Mouse (Mus musculus) hindbrain, postnatal 0 days (tissue): ENCODE measurements at regions not wholly inside any gene's neighbourhood (a gene's known extent, or its start where the extent isn't known, plus 50 kb on each side); places are given as distances from the start of the nearest gene placed in this dataset.

ENCODE experiments used
- ATAC-seq: fragments of 200-750 bp; cut with Nextera tagmentation; 2 replicates; pipeline ENCODE4 v1.8.0; 2017; ENCODE audit warnings: mild to moderate bottlenecking, moderate TSS enrichment, moderate library complexity
- DNase-seq: peaks from one replicate; pipeline ENCODE4 v3.0.0-alpha.2; 2015; ENCODE audit warnings: low spot score
- H3K27ac ChIP-seq: fragments of 300-500 bp; sonication (generic); 2 replicates; pipeline ENCODE4 v1.5.1; 2014; ENCODE audit warnings: mild to moderate bottlenecking
- H3K27me3 ChIP-seq: fragments of 300-500 bp; sonication (generic); 2 replicates; pipeline ENCODE4 v1.6.1; 2014; ENCODE audit warnings: low read length, mixed read lengths; ENCODE audit not compliant: insufficient read depth
- H3K36me3 ChIP-seq: fragments of 300-500 bp; sonication (generic); 2 replicates; pipeline ENCODE4 v1.6.1; 2014; ENCODE audit warnings: low read length, mixed read lengths; ENCODE audit not compliant: insufficient read depth
- H3K4me1 ChIP-seq: fragments of 300-500 bp; sonication (generic); 2 replicates; pipeline ENCODE4 v1.6.1; 2014; ENCODE audit warnings: antibody characterized with exemption, low read length, mixed read lengths; ENCODE audit not compliant: insufficient read depth
- H3K4me2 ChIP-seq: fragments of 300-500 bp; sonication (generic); 2 replicates; pipeline ENCODE4 v1.6.1; 2014; ENCODE audit warnings: low read depth, mild to moderate bottlenecking, low read length, moderate library complexity, mixed read lengths
- H3K4me3 ChIP-seq: fragments of 300-500 bp; sonication (generic); 2 replicates; pipeline ENCODE4 v1.5.1; 2014; ENCODE audit warnings: low read length
- H3K9ac ChIP-seq: fragments of 300-500 bp; sonication (generic); replicated peaks from 2 replicates; pipeline ENCODE4 v1.6.1; 2014; ENCODE audit warnings: mild to moderate bottlenecking, low read length, moderate library complexity, mixed read lengths
- H3K9me3 ChIP-seq: fragments of 300-500 bp; sonication (generic); 2 replicates; pipeline ENCODE4 v1.6.1; 2016; ENCODE audit warnings: low read length, mixed read lengths
- CTCF ChIP-seq: IDR thresholded peaks from 2 replicates; pipeline ENCODE4 v1.5.1; 2016; ENCODE audit warnings: antibody characterized with exemption, control low read depth, low read depth
- WGBS: fragments of 180-500 bp; shearing (Covaris S2); extraction: QIAGEN DNeasy Blood & Tissue Kit; methylation state at CpG from one replicate; pipeline ENCODE4 v1.1.7; 2014; 5-methylcytosine and 5-hydroxymethylcytosine counted together

DNA sequence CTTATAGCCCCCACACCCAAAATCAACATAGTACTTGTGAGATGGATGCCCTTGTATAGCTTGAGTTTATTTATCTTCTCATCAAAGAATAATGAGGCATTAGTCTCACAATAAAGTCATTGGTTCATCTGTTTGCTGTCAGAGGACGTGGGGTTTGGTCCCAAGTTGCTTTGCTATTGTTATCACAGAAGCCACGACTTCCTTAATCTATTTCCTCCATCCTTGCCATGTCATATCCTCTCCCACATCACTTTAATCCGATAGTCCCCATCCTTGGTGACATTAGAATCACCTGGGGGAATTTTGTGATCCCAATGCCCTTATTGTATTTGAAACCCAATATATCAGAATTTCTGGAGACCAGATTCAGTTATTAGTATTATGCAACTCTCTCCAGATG is 246.8 kb downstream of the Kcnj2 start:
- ATAC-seq = no peak
- WGBS = 60% methylated on average over 3 of the region's 3 CpGs
- Histone ChIP-seq H3K9me3 (no peaks in the 10 kb centered on the region), H3K27ac (no peak overlapping the region), H3K4me1 (0 out of 2 replicates have a peak, but pooled peaks cover 3% of the 10 kb centered on the region), H3K36me3 (no peaks in the 10 kb centered on the region), H3K4me3 (no peak overlapping the region), H3K9ac (no peak overlapping the region), H3K27me3 (no peaks in the 10 kb centered on the region), H3K4me2 (no peak overlapping the region)
- no peak for TF ChIP-seq CTCF
- DNase-seq = no peak

DNA sequence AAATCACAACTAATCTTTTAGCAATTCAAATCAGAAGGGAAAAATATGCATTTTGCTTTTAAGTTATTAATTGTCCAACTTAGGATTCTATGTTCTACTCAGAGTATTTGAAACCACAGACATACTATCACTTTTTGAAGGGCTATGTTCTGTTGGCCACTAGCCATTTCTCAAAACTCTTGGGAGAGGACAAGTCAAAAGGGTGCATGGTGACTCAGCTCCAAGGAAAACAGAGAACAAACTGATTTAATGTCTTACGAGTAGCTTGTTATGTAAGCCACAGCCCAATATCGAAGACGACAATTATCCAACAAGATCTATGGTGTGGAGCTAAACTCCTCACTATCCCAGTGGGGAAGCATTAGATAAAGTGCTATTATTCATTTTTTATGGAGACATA is 247.6 kb downstream of the Kcnj2 start:
- Histone ChIP-seq H3K4me1 (0 out of 2 replicates have a peak, but pooled peaks cover 3% of the 10 kb centered on the region), H3K27me3 (no peaks in the 10 kb centered on the region), H3K4me3 (no peak overlapping the region), H3K9me3 (no peaks in the 10 kb centered on the region), H3K36me3 (no peaks in the 10 kb centered on the region), H3K27ac (no peak overlapping the region), H3K9ac (no peak overlapping the region), H3K4me2 (no peak overlapping the region)
- WGBS = 71% methylated on average over 3 of the region's 3 CpGs
- no peak for ATAC-seq
- no peak for TF ChIP-seq CTCF
- DNase-seq = no peak

DNA sequence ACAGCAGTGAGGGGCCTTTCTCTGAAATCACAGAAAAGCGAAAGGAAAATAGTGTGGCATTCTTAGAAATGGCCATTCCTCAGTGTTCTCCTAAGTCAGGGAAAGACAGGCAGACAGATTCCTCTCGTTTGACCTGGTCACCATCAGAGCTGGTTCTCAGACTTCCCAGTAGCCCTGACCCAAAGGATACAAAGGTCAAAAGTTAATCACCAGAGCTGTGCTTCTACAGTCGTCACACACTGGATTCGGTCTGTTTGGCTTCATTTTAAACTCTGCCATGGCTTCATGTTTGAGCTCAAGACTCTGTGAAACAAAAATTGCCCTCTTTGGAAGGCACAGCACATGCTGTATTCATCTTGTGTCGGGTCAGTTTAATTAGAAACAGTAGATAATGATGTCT is 255.6 kb downstream of the Kcnj2 start:
- ATAC-seq (no peak), DNase-seq (no peak)
- no peak overlapping the region for H3K4me3 ChIP-seq
- no peak overlapping the region for H3K4me2 ChIP-seq
- H3K36me3 ChIP-seq = no peaks in the 10 kb centered on the region
- H3K27ac ChIP-seq = no peak overlapping the region
- H3K27me3 ChIP-seq = no peaks in the 10 kb centered on the region
- TF ChIP-seq CTCF = no peak
- H3K4me1 ChIP-seq = no peaks in the 10 kb centered on the region
- no peak overlapping the region for H3K9ac ChIP-seq
- 67% methylated on average over 5 of the region's 5 CpGs for WGBS
- H3K9me3 ChIP-seq = no peaks in the 10 kb centered on the region

DNA sequence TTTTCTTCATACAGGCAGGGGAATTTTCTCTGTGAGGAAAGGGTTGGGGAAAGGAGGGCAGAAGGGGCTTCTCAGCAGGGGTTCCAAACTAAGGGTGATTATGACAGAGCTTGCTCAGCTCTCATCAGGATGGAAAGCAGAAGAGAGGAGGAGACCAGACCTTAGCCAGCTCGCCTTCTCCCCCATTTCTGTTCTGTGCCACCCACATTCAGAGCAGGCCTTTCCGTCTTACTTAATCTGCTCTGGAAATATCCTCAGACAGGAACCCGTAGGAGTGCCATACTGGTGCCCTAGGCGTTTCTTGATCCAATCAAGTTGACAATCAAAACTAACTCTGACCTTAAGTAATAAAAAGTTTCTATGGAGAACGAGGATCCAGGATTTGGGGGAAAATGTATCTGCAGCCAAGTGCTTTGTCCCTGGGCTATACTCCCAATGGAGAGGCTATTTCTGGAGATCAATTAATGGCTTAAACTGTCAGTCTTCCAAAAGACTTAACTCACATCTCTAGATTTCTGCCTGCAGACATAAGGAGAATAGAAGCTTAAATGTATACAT is 258.6 kb downstream of the Kcnj2 start:
- H3K4me2 ChIP-seq = no peak overlapping the region
- no peak overlapping the region for H3K27ac ChIP-seq
- ATAC-seq (no peak), DNase-seq (no peak)
- TF ChIP-seq CTCF = no peak
- H3K9ac ChIP-seq = no peak overlapping the region
- 71% methylated on average over 5 of the region's 5 CpGs for WGBS
- no peak overlapping the region for H3K4me3 ChIP-seq
- H3K9me3 ChIP-seq = no peaks in the 10 kb centered on the region
- no peaks in the 10 kb centered on the region for H3K27me3 ChIP-seq
- no peaks in the 10 kb centered on the region for H3K36me3 ChIP-seq
- H3K4me1 ChIP-seq = no peaks in the 10 kb centered on the region

DNA sequence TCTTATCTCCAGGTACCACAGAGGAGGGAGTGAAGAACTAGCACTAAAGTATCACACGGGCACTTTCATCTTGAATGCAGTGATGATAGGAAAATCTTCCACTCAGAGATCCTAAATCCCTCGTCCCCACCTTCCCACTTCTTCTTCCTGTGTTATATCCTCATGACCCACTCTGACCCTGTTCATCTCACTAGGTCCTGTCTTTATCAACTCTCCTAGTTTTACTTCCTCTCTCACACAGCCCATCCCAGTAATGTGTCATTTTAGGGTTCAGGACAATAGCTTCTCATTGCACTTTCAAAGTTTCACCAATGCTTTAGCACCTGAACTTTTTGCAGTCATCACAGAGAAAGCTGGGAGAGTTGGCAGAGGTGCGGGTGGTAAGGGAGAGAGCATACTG is 261.0 kb downstream of the Kcnj2 start:
- Histone ChIP-seq H3K4me2 (no peak overlapping the region), H3K27me3 (no peaks in the 10 kb centered on the region), H3K27ac (no peak overlapping the region), H3K4me3 (no peak overlapping the region), H3K9me3 (no peaks in the 10 kb centered on the region), H3K4me1 (no peaks in the 10 kb centered on the region), H3K36me3 (no peaks in the 10 kb centered on the region), H3K9ac (no peak overlapping the region)
- ATAC-seq (no peak), DNase-seq (no peak)
- 83% methylated on average over 3 of the region's 3 CpGs for WGBS
- no peak for TF ChIP-seq CTCF

DNA sequence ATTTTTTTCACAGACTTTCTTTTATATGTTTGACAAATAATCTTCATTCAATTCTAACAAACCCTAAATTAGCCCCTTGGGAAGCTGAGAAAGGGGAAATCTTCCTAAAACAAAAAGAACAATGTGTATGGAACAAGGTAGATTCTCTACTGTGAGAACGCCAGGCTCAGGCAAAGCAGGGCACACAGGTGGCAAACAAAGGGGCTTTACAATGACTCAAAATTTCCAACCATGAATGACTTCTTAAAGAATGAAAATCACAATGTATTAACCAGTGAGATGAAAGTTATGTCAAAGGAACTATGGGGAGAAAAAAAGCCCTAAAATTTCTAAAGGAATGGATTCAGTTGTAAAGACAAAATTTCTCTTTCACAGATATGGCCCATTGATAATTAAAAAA is 262.3 kb downstream of the Kcnj2 start:
- H3K27me3 ChIP-seq = no peaks in the 10 kb centered on the region
- H3K36me3 ChIP-seq = no peaks in the 10 kb centered on the region
- 53% methylated on average over 1 of the region's 1 CpGs for WGBS
- no peaks in the 10 kb centered on the region for H3K4me1 ChIP-seq
- no peaks in the 10 kb centered on the region for H3K9me3 ChIP-seq
- no peak overlapping the region for H3K27ac ChIP-seq
- H3K4me2 ChIP-seq = no peak overlapping the region
- TF ChIP-seq CTCF = no peak
- no peak overlapping the region for H3K9ac ChIP-seq
- DNase-seq = no peak
- no peak for ATAC-seq
- H3K4me3 ChIP-seq = no peak overlapping the region

DNA sequence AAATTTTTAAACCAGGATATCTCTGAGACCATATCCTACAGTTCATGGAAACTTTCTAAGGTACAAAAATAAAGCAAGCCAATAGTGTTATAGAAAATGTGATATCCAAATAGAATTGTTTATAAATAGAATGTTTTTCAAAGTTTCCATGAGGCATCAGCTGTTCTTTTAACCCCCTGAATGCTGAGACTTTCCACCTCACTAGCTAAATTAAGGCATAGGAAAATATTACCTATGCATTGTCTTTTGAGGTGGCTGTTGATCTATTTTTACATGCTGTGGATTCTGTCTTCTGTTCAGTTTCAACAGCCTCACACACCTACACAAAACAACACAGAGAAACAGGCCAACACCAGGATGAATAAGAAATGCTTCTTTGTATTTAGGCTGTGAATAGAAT is 265.6 kb downstream of the Kcnj2 start:
- Histone ChIP-seq H3K27ac (no peak overlapping the region), H3K9ac (no peak overlapping the region), H3K27me3 (no peaks in the 10 kb centered on the region), H3K9me3 (no peaks in the 10 kb centered on the region), H3K36me3 (no peaks in the 10 kb centered on the region), H3K4me1 (no peaks in the 10 kb centered on the region), H3K4me2 (no peak overlapping the region), H3K4me3 (no peak overlapping the region)
- no peak for TF ChIP-seq CTCF
- ATAC-seq (no peak), DNase-seq (no peak)
